Mouse (Mus musculus): ENCODE measurements around the gene Hes3. TPM values are rescaled to one million over a fixed set of nuclear protein-coding genes. Genes with fewer than 3 reads are reported as not detected.

Hes3 gene
- polyA plus RNA-seq, 1 experiment from 2014 or later: not detected

DNA sequence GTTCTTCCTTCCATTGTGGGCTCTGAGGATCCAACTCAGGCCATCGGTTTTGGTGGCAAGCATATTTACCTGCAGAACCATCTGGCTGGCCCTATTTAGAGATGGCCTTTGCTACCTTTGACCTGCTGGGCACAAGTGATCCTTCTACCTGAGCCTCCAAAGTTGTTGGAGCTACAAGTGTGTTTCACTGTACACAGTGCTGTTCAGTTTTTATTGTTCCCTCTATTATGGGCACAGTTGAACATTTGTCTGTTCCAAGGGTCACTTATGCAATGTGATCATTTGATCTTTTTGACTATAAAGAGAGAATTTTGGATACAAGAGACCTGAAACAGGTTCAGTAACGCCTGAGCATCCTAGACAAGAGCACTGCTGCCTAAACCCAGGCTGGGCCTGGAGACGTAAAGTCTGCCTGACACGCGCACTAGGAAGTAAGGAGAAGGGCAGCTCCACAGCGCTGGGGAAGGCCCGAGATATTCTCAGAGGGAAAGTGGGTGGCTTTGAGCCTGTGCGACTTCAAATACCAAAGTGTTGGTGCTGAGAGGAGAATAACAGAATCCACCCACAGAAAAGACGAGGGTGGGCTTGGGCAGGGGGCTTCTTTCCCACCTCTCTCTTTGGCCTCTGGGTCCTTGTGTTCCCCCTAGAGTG lies 48.1 kb downstream of the Hes3 start:
- Histone ChIP-seq H3K9ac (ENCODE audit: low read length) (0 out of 2 replicates have a peak overlapping the region, but pooled peaks have one; percentile 10), H3K27ac (ENCODE audit: low read length) (no peak overlapping the region), H3K4me1 (ENCODE audit: control insufficient read depth, insufficient read depth, low read length) (peaks cover 55% of the 10 kb centered on the region), H3K27me3 (ENCODE audit: control insufficient read depth, insufficient read depth, low read length) (no peaks in the 10 kb centered on the region), H3K9me3 (replicated peaks; ENCODE audit: control insufficient read depth, low read length) (no peaks in the 10 kb centered on the region), H3K36me3 (ENCODE audit: control insufficient read depth, insufficient read depth) (0 out of 2 replicates have a peak, but pooled peaks cover 3% of the 10 kb centered on the region), H3K4me2 (ENCODE audit: low read depth, low read length) (no peak overlapping the region), H3K4me3 (ENCODE audit: low read length) (no peak overlapping the region)
- ATAC-seq (replicated peaks; ENCODE audit: extremely low read depth, insufficient read depth, low FRiP score): no peak
- WGBS: 78% methylated on average over 9 of the region's 9 CpGs

DNA sequence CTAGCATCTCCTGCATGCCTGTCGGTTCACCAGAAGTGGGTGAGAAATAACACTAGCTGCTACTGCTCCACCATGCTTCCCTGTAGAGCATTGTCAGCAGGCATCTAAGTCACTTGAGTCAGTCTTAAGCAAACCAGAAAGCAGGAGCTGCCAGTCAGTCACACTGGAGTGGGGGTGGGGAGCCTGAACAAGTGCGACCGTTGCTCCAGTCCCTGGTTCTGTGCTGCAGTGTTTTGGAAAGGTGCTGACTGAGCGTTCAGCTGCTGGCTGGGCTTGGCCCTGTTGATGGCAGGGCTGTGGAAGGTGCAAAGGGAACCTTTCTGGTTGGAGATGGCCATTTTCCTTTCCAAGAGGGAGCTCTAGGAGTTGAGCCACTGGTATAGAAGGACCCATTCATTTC lies 51.5 kb downstream of the Hes3 start:
- no peak overlapping the region for H3K4me2 ChIP-seq (ENCODE audit: low read depth, low read length)
- H3K27me3 ChIP-seq (ENCODE audit: control insufficient read depth, insufficient read depth, low read length): no peaks in the 10 kb centered on the region
- H3K27ac ChIP-seq (ENCODE audit: low read length): no peak overlapping the region
- WGBS: 40% methylated on average over 4 of the region's 4 CpGs
- 0 out of 2 replicates have a peak, but pooled peaks cover 11% of the 10 kb centered on the region for H3K36me3 ChIP-seq (ENCODE audit: control insufficient read depth, insufficient read depth)
- peaks cover 28% of the 10 kb centered on the region for H3K4me1 ChIP-seq (ENCODE audit: control insufficient read depth, insufficient read depth, low read length)
- no peak overlapping the region for H3K9ac ChIP-seq (ENCODE audit: low read length)
- no peak overlapping the region for H3K4me3 ChIP-seq (ENCODE audit: low read length)
- no peak for ATAC-seq (replicated peaks; ENCODE audit: extremely low read depth, insufficient read depth, low FRiP score)
- no peaks in the 10 kb centered on the region for H3K9me3 ChIP-seq (replicated peaks; ENCODE audit: control insufficient read depth, low read length)

Other genes starting within 250 kb of the Hes3 start
- gene Plekhg5, start 219.2 kb downstream of the Hes3 start, polyA plus RNA-seq (2015; fragmentation: Nextera tagmentation; extraction: Ambion mirVana): 11.9 and 13.4 TPM in 2 replicates
- 0.77 and 1.4 TPM in 2 replicates for gene Tnfrsf25, start 175.7 kb downstream of the Hes3 start, polyA plus RNA-seq (2015; fragmentation: Nextera tagmentation; extraction: Ambion mirVana)
- 1.3 and 1.5 TPM in 2 replicates for gene Espn, start 139.3 kb downstream of the Hes3 start, polyA plus RNA-seq (2015; fragmentation: Nextera tagmentation; extraction: Ambion mirVana)
- 0.14 TPM in 1 of 2 replicates, not detected in the other for gene Hes2, start 132.8 kb downstream of the Hes3 start, polyA plus RNA-seq (2015; fragmentation: Nextera tagmentation; extraction: Ambion mirVana)
- 67.7 and 68.0 TPM in 2 replicates for gene Acot7, start 113.5 kb downstream of the Hes3 start, polyA plus RNA-seq (2015; fragmentation: Nextera tagmentation; extraction: Ambion mirVana)
- gene Gpr153, start 17.4 kb downstream of the Hes3 start, polyA plus RNA-seq (2015; fragmentation: Nextera tagmentation; extraction: Ambion mirVana): 8.4 and 10.4 TPM in 2 replicates
- gene Icmt, start 5.6 kb upstream of the Hes3 start, polyA plus RNA-seq (2015; fragmentation: Nextera tagmentation; extraction: Ambion mirVana): 19.3 and 23.3 TPM in 2 replicates
- 118 and 122 TPM in 2 replicates for gene Rnf207, start 27.3 kb upstream of the Hes3 start, polyA plus RNA-seq (2015; fragmentation: Nextera tagmentation; extraction: Ambion mirVana)
- 186 and 190 TPM in 2 replicates for gene Rpl22, start 34.1 kb upstream of the Hes3 start, polyA plus RNA-seq (2015; fragmentation: Nextera tagmentation; extraction: Ambion mirVana)
- 0.02 and 0.04 TPM in 2 replicates for gene Chd5, start 47.0 kb upstream of the Hes3 start, polyA plus RNA-seq (2015; fragmentation: Nextera tagmentation; extraction: Ambion mirVana)
- gene Nphp4, start 185.0 kb upstream of the Hes3 start, polyA plus RNA-seq (2015; fragmentation: Nextera tagmentation; extraction: Ambion mirVana): 1.9 and 2.0 TPM in 2 replicates
- 11.3 and 21.7 TPM in 2 replicates for gene Kcnab2, start 186.2 kb upstream of the Hes3 start, polyA plus RNA-seq (2015; fragmentation: Nextera tagmentation; extraction: Ambion mirVana)

Data from heart, embryonic 16.5 days (tissue).